Mouse (Mus musculus) megakaryocyte-erythroid progenitor cell, adult 5-6 weeks (primary cell): ENCODE results near the gene Natd1. TPM values are rescaled to one million over a fixed set of nuclear protein-coding genes. Genes with fewer than 3 reads are reported as not detected.
"Not testable (repeated sequence)": the region's sequence is repeated elsewhere in the genome, so short reads cannot be mapped to it uniquely, and the experiment has no call there.

Source experiments
- ATAC-seq: replicated peaks from 2 replicates; pipeline ENCODE4 v1.8.0; 2016; ENCODE audit warnings: mild to moderate bottlenecking, inconsistent platforms; ENCODE audit not compliant: severe bottlenecking, poor library complexity, low FRiP score, low TSS enrichment
- total RNA-seq, 2 experiments: library from RNA; stranded (forward) in 1 of 2; stranded (reverse) in 1 of 2; fragments of 200-1000, 215-1000 nt in 1 of 2; fragments of >200 nt in 1 of 2; fragmentation: Nextera tagmentation in 1 of 2; gene quantifications; 2 replicates each; pipeline ENCODE4 v1.2.3; 2014 to 2017

Natd1 gene
- total RNA-seq, 2 experiments from 2014 or later: 2.2 to 5.8 TPM

DNA sequence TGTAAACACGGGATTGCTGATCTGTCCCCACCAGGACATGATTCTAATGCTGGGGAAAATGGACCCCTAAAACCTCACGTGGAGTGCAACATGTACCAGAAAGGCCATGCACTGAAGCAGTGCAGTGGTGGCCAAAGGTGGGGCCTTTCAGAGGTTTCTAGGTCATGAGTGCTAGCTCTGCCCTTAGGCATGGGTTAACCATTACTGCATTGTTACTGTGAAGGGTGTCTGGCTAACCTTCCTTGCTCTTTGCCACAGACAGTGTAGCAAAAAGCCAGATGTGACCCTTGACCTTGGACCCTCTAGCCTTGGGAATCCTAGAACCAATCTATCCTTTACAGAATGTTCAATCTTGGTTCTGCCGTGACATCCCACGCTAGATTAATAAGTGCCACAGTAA lies 12.1 kb downstream of the Natd1 start:
- ATAC-seq: no peak

DNA sequence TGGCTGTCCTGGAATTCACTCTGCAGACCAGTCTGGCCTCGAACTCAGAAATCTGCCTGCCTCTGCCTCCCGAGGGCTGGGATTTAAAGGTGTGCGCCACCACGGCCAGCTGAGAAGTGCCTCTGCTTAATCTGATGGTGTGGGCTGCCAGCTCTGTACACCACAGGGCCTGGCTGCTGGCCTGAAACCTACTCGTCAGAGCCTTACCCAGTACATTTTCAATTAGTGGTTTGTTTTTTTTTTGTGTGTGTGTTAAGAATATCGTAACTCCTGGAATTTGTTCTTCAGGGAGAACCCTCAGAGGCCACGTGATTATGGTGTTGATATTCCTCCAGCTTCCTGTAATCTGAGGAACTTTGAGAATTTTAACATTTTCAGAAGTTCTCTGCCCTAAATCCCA lies 12.5 kb downstream of the Natd1 start:
- ATAC-seq: no peak

DNA sequence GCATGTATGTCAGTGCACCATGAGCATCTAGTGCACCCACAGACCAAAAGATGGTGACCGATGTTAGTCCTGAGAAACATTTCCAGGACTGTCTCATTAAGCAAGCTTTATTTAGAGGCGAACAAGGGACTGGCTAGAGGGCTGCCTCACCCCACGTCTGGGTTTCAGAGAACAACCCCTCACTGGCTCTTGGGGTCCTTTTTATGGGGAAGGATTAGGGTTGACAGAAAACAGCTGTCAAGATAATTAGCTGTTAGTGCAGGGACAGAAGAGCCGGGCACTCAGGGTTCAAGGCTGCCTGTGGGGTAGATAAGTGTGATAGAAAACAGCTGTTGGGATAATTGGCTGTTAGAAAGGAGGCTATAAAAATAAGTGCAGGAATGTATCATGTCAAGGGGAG lies 18.6 kb downstream of the Natd1 start:
- no peak for ATAC-seq

DNA sequence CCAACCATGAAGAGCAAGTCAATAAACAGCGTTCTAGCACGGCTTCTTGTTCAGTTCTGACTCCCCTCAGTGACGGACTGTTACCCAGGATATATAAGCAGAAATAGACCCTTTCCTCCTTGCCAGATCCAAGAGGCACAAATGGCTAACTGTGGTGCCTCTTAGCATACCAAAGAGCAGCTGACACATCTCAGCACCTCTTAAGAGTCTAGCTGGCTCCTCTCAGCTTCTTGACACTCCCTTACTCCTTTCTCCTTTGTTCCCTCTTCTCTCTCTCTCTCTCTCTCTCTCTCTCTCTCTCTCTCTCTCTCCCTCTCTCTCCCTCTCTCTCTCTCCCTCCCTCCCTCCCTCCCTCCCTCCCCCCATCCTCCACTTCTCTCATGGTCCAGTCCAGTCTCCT lies 23.8 kb downstream of the Natd1 start:
- no peak for ATAC-seq

DNA sequence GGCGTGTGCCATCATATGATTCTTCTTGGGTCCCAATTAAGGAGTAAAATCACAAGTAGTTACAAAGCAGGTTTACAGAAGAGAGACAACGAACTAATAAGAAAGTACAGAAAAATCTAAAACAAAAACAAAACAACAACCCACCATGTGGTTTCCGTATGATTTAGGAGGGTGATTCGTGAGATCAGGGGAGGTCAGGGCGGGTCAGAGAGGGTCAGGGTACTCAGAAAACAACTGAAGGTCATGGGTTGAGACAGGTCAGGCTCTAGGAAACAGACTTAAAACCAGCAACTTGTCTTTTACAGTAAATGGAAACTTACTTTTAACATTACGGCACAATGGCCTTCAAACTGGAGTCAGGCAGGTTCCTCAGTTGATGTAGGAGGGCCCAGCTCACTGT lies 24.3 kb downstream of the Natd1 start:
- ATAC-seq: no peak

DNA sequence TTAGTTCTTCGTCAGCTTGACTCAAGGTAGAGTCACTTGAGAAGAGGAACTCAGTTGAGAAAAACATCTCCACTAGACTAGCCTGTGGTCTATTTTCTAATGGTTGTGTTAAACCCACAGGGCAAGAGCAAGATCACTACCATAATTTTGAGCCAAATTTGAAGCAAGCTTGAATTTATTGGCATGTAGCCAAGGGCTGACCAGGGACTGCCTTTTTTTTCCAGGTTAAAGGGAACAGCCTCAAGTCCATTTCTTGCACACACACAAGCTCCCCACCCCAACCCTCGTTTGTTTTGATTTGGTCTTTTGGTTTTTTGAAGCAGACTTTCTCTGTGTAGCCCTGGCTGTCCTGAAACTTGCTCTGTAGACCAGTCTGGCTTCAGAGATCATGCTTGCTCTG lies 24.7 kb downstream of the Natd1 start:
- no peak for ATAC-seq

DNA sequence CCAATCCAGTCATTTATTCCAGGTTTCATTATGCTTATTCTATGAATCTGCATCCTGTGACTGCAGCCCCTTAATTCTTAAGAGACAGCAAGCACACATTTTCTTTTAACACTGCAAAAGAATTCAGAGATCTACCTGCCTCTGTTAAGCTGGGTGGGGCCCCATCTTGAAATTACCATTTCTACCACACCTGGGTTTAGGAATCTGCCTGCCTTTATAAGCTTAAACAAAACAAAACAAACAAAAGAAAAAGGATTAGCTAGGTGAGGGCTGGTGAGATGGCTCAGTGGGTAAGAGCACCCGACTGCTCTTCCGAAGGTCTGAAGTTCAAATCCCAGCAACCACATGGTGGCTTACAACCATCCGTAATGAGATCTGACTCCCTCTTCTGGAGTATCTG lies 27.6 kb downstream of the Natd1 start:
- ATAC-seq: not testable (repeated sequence)

DNA sequence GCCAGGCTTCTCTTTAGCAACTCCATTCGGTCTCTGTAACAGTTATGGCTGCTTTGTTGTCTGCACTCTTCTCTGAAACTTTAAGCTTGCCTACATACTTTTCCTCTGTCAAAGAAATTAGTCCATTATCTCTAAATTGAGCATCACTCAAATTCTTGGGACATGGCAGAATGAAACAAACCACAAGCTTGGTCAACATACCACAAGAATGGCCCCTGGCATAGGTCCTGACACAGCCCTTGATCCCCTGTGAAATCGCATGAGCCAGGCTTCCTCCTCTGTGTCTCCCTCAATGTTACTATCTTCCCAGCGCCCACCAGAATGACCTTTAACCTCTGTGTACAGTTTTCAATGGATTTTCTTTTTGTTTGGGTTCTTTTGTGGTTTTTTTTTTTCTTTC lies 32.2 kb downstream of the Natd1 start:
- no peak for ATAC-seq

DNA sequence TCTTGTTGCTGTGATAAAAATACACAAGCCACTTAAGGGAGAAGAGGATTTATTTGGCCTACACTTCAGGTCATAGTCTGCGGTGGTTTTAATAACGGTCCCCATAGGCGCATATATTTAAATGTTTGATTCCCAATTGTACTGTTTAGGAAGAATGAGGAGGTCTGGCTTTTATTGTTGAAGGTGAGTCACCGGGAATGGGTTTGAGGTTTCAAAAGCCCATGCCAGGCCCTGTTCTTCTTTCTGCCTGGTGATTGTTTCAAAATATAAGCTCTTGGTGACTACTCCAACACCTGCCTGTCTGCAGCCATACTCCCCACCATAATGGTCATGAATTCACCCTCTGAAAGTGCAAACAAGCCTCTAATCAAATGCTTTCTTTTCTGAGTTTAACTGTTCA lies 34.0 kb downstream of the Natd1 start:
- ATAC-seq: no peak

DNA sequence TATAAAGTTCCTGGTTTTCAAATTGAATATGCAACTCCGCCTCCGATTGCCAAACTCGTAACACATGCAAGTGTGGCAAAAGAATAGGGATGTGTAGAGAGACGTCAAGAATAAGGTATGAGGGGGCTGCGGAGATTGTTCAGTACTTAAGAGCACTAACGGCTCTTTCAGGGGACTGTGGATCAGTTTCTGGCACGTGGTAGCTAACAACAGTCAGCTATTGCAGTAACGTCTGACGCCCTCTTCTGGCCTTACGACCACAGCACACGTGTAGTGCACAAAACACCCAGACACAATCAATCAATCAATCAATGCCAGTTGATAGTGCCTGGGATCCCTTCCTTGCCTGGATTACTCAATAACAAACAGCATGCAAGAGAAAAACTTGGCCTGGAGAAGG lies 35.1 kb downstream of the Natd1 start:
- peak; percentile 80 for ATAC-seq

DNA sequence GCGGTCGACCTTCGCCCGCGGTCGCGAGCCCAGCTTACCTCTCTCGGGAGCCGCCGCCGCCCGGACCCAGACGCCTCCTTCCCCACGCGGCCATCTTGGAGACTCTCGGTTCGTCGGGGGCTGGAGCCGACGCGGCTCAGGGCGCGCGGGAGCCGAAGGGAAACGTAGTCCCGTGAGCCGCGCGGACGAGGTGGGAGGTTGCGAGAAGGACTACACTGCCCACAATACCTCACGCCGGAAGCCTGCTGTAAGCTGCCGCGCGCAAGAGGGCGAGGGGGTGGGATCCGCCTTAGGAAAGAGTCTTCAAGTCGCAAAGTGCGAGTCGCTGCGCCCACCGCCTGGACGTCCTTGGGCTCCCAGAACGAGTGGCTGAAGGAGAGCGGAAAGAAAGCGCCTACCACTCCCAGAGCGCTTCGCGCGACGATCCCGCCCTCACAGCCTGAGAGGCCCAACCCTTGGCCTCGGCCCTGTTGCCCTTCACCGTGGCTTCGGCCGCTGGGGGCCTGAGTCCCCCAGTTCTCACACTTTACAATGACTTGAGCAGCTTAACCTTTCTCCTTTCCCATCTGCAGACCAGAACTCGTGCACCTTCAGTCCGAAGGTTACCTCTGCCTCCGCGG lies 35.8 kb downstream of the Natd1 start, which contains the start of gene Tmem11:
Tmem11 (minus strand) TSS at position 598 of the 620 bp plus-strand sequence.
- ATAC-seq: peak; percentile 92

DNA sequence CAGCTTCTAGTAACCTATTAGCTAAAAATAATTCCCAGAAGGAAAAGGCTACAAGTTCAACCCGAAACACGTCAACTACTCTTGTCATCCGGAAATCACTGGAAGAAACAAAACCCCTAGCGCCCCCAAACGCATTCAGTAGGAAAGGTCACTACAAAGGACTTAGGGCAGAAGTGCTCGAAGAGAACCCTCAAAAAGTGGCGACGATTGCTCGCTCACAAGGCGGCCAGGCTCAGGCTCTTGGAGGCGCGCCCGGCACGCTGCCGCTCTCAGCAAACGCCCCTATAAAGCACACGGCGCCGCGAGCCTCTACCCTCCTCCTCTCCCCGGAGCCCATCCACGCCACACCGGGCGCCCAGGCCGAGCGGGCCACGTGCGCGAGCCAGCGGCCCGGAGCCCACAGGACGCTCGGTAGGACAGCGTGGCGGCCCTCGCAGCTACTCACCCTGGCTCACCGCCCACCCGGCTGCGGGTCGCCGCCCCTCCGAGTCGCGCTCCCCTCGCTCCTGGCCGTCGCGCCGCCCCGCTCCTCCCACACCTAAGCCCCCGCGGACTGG lies 36.4 kb downstream of the Natd1 start:
- ATAC-seq: peak; percentile 34; the same call in 1 of the 2 replicates

DNA sequence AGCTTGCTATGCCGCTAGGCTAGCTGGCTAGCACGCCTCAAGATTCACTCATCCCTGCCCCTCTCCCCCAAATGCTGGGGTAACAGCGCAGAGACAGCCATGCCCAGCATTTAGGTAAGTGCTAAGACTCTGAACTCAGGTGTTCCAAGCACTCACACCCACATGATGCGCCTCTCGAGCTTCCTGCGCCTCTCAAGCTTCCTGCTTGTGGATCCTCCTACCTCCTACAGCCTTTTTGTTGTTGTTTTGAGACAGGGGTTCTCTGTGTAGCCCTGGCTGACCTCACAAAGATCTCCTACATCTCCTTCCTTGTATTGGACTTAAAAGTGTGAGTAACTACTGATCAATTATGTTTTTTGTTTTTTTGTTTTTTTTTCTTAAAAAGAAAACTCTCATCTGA lies 41.4 kb downstream of the Natd1 start:
- no peak for ATAC-seq

DNA sequence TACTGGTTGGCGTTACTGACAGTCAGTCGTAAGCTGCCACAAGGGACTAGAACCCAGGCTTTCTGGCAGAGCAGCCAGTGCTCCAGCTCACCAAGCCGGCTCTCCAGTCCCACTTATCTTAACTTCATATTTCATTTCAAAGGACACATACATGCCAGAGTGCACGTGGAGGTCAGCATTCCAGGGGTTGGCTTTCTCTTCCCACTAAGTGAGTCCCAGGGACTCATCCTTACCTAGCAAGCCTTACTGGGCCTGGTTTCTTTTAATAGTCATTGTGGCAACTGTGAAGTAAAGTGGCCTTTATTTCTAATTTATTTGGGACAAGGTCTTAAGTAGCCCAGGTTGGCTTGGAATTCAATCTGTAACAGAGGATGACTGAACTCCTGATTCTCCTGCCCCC lies 43.1 kb downstream of the Natd1 start:
- ATAC-seq: no peak

DNA sequence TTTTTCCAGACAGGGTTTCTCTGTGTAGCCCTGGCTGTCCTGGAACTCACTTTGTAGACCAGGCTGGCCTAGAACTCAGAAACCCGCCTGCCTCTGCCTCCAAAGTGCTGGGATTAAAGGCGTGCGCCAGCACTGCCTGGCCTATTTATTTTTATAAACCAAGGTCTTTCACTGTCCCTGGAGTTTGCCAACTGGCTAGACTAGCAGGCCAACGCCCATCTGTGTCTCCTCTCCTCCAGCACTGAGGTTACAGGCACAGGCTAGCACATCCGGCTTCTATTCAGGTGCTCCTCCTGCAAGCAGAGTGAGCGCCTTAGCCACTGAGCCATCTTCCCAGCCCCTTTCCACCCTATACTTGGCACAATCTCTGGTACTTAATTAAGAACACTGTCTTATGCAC lies 45.1 kb downstream of the Natd1 start:
- not testable (repeated sequence) for ATAC-seq

DNA sequence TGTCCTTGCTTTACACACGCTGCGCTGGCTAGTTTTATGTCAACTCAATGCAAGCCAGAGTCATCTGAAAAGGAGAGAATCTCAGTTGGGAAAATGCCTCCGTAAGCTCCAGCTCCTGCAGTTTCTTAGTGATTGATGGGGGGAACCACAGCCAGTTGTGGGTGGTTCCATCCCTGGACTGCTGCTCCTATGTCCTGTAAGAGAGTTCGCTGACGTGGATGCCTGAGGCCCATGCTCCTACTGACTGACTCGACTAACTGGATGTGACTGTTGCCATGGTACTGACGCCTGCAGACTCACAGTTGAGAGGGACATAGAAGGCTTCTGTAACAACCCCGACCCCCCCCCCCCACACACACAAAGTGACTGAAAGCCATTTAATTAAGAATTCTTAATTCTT lies 46.6 kb downstream of the Natd1 start:
- ATAC-seq: no peak

DNA sequence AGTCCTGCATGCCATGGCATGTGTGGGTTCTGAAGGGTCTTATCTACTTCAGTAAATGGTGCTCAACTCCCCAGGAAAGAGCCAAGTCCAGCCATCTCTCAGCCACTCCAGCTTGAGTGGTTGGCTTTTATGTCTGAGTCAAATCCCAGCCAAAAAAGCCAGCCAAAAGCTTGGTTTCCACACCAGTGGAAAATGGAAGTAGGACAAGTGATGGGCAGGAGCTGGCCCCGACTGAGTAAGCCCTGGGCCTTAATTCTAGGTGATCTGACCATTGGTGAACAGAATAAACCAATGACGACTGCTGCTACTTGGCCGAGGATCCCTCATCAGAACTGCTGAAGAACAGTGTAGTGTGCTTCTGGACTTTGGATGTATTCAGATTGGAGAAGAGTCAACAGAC lies 47.1 kb downstream of the Natd1 start:
- no peak for ATAC-seq

DNA sequence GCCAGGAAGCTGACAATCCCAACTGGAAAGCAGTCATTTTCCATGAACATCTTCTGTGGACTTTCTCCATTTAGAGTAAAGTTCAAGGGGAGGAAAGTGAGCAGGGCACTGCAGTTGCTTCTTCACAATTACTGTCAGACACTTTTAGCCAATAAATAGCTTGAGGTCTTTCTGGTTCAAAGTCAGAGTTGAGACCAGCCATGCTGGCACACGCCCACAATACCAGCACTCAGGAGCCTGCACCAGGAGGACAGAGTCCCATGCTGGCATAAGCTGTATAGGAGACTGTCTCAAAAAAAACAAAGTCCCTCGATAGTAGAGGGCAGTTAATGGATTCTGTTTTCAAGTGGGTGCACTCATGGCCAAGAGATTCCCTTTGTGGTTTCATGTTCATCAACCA lies 48.5 kb downstream of the Natd1 start:
- no peak for ATAC-seq

DNA sequence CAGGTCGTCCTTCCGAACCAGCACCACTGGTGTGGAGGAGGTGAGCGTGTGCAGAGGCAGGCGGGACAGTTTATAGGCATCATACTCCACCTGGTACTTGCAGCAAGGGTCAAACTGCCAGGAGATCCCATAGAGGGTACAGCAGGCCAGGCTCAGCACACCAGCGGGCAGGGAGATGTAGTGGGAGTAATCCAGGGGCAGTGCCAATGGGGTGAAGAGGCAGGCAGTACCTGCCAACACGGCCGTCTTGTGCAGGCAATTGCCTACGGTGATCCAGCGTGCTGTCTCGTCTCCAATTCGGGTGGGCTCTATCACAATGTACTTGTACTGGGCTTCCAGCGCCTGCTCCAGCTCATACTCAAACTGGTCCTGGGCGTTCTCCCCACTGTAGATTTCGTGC lies 49.6 kb downstream of the Natd1 start:
- no peak for ATAC-seq

DNA sequence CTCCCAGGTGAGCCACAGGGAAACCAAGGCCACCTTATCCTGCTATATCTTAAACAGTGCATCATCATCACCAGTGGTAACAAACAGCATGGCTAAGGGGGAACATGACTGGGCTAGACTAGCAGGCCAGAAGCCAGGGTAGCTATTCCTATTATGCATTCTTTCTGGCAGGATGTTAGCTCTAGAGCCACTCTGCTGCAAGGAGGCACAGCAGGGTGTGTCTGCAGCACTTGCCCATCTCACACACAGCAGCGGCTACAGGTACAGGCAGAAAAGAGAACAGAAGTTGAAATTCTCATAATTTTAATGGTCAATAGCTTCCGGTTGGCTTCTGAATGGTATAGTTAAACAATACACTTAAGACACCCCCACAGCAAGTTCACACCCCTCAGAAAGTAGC lies 50.4 kb downstream of the Natd1 start:
- no peak for ATAC-seq

DNA sequence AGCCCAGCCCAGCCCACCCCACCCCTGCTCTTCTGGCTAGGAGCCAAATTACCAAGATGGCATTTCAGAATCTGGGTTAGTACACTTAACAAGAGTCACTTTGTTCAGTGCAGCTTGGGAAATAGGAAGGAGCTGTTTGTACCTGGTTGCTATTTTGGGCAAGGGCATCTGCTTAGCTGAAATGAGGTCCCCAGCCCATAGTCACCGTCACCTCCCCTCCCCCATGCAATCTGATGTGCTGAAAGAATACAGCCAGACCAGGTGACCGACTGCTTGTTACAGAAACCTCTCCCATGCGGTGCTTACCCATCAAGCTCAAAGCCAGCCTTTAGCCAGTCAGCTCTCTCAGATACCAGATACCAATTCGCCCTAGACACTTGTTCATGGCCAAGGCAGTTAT lies 51.4 kb downstream of the Natd1 start:
- ATAC-seq: no peak

DNA sequence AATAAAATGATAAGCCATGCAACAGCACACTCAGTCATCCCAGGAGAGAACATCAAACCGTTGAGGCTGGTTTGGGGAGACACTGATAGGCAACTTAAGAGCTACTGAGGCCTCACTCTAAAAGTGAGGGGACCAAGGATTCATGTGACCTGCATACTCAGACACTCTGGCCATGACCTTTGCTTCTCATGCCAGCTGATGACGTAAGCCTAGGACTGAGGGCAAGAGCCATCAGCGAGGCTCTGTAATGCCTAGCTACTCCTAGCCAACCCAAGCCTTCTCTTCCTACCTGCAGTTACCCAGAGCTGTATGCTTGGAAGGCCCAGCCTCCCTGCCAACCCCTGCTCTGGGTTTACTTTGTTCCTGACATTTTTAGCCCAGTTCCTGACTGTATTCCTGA lies 52.6 kb downstream of the Natd1 start:
- ATAC-seq: no peak
